In the genomic region with DNA sequence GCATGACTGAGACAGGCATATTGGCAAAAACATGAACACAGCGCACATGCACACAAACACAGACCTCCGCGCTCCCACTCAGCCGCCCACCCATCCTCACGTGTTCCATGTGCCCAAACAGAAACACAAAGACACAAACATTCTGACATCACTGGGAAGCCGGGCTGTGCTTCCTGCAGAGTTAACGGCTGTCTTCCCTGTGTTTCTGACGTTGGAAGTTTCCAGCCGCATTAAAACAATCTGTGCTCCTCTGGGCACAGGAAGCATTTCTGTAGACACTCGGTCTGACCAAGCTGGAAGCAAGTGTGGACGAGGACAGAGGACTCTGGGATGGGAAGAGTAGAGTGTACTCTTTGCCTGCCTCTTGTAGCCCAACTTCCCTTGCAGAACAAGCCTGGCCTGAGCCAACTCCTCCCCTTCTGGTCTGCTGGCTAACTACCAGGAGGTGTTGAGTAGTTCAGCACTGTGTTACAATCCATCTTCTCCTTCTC, we compare ENCODE assay signal across 10 mouse cellular contexts.
A peak's percentile ranks its signal among the peaks of the same experiment; 100 is the strongest.
DNase-seq lines count a peak whose midpoint lies in the region; ATAC-seq and TF ChIP-seq lines count a peak whose summit lies in the region.
"Had no signal": no experiment of that assay in that cellular context is flagged by ENCODE, and none has a peak within 500 bp of the region (broad histone marks: within the 10 kb centered on the region; RNA-seq: fewer than 3 reads in every experiment).

No protein-coding gene starts in this region.

- no peak for ATAC-seq in intestine, postnatal 0 days
- ATAC-seq: inflammation-experienced regulatory T-cells, adult 6 months; liver, embryonic 12.5 days had no signal

- H3K36me3 ChIP-seq in intestine, postnatal 0 days (ENCODE audit: control insufficient read depth, insufficient read depth), result no peaks in the 10 kb centered on the region
- H3K36me3 ChIP-seq: G1E; liver, embryonic 12.5 days had no signal

- TF ChIP-seq CTCF in intestine, postnatal 0 days (IDR thresholded peaks at IDR 0.05; ENCODE audit: low read depth), result no peak

- WGBS in intestine, postnatal 0 days, result 65% methylated on average over 11 of the region's 11 CpGs

- H3K9me3 ChIP-seq in intestine, postnatal 0 days (ENCODE audit: control insufficient read depth), result no peaks in the 10 kb centered on the region
- H3K9me3 ChIP-seq: G1E; liver, embryonic 12.5 days had no signal

- peak; percentile 8 to 14 for DNase-seq in lung, adult 18-20 months
- no peak for DNase-seq in lung, postnatal 25 days (ENCODE audit: low spot score)
- peak; percentile 65 for DNase-seq in cerebellum, postnatal 36 days
- DNase-seq in layer of hippocampus, postnatal 14 days (ENCODE audit: low spot score in 2 of 2), result peak; percentile 66 to 90
- peak; percentile 40 for DNase-seq in telencephalon, adult 2 months (ENCODE audit: low read depth, low spot score)
- no peak for DNase-seq in spleen, adult 12 weeks (ENCODE audit: low spot score)

- H3K9ac ChIP-seq in intestine, postnatal 0 days (ENCODE audit: low read depth, low read length), result no peak overlapping the region
- H3K9ac ChIP-seq: liver, embryonic 12.5 days had no signal

- H3K27ac ChIP-seq in intestine, postnatal 0 days (ENCODE audit: low read depth, low read length), result no peak overlapping the region
- H3K27ac ChIP-seq: liver, embryonic 12.5 days had no signal

- H3K4me3 ChIP-seq in intestine, postnatal 0 days (ENCODE audit: low read depth, low read length), result no peak overlapping the region
- H3K4me3 ChIP-seq: liver, embryonic 12.5 days had no signal

- no peak overlapping the region for H3K4me2 ChIP-seq in intestine, postnatal 0 days (replicated peaks; ENCODE audit: low read depth)
- H3K4me2 ChIP-seq: liver, embryonic 12.5 days had no signal

- H3K27me3 ChIP-seq in intestine, postnatal 0 days (replicated peaks; ENCODE audit: control insufficient read depth, insufficient read depth, low read length), result 0 out of 2 replicates have a peak, but pooled peaks cover 5% of the 10 kb centered on the region

- H3K4me1 ChIP-seq in intestine, postnatal 0 days (replicated peaks; ENCODE audit: control insufficient read depth, insufficient read depth, low read length), result 0 out of 2 replicates have a peak, but pooled peaks cover 4% of the 10 kb centered on the region
- H3K4me1 ChIP-seq: liver, embryonic 12.5 days had no signal

Comparison
In these comparisons a context has a peak if more than half of its experiments do, and no peak if none do; other contexts are left out.
1. DNase-seq: peak in lung, adult 18-20 months (2 of 2), cerebellum, postnatal 36 days (2 of 2), layer of hippocampus, postnatal 14 days (2 of 2) and telencephalon, adult 2 months (single experiment); none in lung, postnatal 25 days (single experiment) and spleen, adult 12 weeks (single experiment).